Mouse (Mus musculus) liver, embryonic 14.5 days (tissue): ENCODE measurements around the gene Gfral.

Source experiments
- CTCF ChIP-seq: IDR thresholded peaks from 2 replicates; pipeline ENCODE4 v1.5.1; 2016; ENCODE audit warnings: antibody characterized with exemption, low read depth, control low read depth
- EP300 ChIP-seq: IDR thresholded peaks from 2 replicates; pipeline ENCODE4 v1.6.1; 2016; ENCODE audit warnings: antibody characterized with exemption, low read depth

- TF ChIP-seq CTCF (no peak), EP300 (no peak)
Observed at GRCm38 (mm10) chr9:76162446-76162845, 51.0 kb downstream of the Gfral start.
